Mouse (Mus musculus) fat pad, adult 2 months (tissue): Measurements from ENCODE around the gene Stx4a.
"Not testable (repeated sequence)": the region's sequence is repeated elsewhere in the genome, so short reads cannot be mapped to it uniquely, and the experiment has no call there.

Experiments
- DNase-seq: peaks from one replicate; pipeline ENCODE4 v3.0.0-alpha.2; 2011; ENCODE audit warnings: low read depth, low spot score; ENCODE audit errors: extremely low read depth

Gene Stx4a

DNA sequence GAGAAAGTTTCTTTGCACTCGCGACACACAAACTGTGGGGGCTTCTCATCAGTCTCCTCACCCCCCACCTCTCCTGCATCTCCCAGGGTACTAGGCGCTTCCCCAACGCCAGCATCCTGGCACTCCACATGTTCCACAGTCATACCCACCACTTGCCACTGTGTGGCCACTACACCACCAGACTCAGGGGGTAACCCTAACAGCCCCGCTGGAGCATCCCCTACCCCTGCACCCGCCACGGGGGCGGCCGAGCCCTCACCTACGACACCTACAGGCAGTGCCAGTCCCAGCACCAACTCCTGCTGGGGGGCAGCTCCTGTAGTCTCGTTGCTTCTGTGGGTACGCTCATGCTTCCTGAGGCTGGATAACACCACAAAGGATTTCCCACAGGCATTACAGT, 42.3 kb downstream of the Stx4a start:
- DNase-seq, result no peak

DNA sequence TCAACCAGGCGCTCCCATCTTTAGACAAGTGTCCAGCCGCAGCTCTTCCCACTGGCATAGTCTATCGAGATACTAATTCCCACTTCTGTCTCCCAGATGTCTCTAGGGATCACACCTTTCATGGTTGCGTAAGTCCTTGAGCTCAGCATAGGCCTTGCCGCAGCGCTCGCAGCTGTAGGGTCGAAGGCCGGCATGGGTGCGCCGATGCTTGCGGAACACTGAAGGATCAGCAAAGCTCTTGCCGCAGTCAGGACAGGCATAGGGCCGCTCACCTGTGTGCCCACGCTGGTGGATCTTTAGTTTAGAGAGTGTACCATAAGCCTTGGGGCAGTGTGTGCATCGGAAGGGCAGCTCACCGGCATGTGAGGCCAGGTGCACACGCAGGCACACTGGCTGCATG, 43.5 kb downstream of the Stx4a start:
- DNase-seq, result no peak

DNA sequence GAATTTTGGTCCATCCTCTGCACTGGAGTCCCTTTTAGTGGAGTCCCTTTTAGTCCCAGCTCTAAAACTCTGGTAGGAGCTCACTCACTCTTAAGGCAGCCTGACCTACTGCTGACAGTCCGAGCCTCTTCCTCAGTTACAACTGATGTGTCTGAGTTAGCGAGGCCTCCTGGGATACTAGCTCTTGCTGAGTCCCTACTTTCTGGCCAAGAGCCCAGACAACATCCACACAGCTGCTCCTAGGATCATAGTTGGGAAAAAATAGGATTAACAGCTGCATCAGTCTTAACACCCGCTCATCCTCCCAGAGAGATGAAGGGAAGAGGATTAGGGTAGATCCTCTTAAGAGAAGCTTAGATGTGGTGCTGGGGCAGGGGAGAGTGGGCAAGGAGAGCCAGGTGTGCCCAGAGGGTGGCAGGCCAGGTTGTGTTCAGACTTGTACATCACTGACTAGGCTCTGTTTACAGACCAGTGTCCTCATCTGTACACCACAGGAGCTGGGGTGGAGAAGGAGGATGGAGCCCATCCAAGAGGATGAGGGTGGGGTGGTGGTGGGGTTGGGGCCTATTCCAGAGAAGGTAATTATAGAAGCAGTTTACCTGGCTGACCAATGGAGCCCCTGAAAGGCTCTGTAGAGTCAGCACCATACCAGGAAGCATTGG, 45.2 kb downstream of the Stx4a start:
- no peak for DNase-seq

DNA sequence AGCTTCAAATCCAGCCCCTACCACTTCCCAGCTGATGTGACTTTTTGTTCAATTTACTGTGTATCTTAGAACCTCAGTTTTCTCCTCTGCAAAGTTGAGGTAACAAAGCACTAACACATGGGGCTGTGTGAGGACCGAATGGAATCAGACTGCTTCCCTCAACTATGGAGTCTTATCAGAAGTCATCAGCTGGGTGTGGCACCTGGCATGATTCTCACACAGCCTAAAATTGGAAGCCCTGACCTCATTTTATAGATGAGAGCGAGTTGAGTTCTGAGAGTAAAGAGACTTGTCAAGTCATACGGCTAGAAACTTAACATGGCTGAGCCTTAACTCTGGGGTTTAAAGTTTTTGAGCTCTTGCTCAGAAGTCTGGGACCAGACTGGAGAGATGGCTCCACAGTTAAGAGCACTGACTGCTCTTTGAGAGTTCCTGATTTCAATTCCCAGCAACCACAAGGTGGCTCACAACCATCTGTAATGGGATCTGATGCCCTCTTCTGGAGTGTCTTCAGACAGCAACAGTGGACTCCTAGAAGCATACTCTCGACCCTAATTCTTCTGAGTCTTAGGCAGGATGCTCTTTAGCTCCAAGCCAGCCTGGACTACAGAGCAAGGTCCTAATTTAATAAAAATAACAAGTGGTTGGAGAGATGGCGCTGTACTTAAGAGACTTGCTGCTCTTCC, 46.2 kb downstream of the Stx4a start:
- DNase-seq, result no peak

DNA sequence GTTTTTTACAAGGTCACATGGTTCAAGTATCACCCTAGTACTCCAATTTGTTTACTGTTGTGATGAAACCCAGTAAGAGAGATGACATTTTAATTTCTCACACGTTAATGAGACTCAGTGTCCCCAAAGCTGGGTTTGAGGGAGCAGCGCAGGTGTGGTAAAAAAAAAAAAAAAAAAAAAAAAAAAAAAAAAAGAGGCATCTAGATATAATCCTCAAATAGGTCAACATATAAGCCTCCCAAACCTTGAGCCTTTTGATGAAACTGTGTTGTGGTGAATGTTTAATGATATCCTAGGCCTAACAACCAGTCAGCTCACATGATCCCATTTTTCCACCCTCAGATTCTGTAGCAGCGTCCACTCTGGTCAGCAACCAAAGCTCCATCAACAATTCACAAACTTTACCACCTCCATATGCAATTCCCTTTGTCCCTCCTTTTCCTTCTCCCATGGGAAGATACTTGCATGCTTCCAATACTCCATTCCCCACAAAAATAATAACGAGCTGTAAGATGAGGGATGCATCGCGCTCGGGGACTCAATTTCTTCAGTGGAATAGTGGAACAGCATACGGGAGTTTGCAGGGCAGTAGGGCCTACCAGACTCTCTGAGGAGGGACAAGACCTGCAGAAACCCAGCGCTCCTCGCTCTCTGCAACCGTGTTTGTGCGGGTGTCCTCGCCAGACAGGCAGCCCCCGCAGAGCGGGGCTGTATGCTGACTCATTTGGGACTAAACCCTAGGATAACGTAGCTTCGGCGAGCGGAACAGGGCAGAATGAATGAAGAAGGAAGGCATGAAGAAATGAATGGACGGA, 50.9 kb downstream of the Stx4a start:
- DNase-seq, result no peak

DNA sequence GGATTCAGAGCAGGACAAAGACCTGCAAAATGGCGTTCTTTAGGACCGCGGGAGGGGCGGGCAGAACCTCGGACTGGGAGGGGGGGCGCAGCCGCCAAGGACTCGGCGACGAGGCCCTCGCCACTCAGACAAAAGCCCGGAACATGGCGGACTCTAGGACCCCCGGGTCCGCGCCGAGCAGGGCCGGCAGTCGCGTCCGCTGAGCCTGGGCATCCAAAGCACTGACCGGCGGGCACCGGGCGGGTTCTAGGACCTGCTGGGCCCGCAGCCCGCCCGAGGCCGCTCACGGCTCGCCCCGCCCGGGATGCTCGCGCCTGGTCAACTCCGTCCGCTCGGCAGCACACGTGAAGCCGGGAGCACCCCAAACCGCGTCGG, 51.5 kb downstream of the Stx4a start:
- no peak for DNase-seq

DNA sequence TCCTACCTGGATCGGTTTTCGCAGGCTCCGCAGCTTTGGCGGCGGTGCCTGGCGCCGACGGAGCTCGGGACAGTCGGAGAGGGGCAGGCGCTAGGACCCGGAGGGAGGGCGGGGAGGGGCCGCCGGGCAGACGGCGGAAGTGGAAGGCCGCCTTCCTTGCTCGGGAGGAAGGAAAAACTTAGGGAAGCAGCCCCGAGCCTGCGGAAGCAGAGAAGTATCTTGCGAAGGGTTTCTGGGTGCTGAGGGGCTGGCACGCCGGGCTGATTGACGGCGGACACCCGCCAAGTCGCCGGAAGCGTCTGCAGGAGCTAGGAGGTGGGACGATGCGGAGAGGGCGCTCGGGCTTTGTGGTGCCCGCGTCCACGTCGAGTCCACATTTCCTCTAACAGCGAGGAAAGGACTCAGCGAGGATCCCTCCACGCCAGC, 52.0 kb downstream of the Stx4a start, which contains the start of gene Zfp646:
Gene Zfp646 (plus strand): TSS at position 181 of the 426 bp plus-strand sequence.
- DNase-seq, result no peak

DNA sequence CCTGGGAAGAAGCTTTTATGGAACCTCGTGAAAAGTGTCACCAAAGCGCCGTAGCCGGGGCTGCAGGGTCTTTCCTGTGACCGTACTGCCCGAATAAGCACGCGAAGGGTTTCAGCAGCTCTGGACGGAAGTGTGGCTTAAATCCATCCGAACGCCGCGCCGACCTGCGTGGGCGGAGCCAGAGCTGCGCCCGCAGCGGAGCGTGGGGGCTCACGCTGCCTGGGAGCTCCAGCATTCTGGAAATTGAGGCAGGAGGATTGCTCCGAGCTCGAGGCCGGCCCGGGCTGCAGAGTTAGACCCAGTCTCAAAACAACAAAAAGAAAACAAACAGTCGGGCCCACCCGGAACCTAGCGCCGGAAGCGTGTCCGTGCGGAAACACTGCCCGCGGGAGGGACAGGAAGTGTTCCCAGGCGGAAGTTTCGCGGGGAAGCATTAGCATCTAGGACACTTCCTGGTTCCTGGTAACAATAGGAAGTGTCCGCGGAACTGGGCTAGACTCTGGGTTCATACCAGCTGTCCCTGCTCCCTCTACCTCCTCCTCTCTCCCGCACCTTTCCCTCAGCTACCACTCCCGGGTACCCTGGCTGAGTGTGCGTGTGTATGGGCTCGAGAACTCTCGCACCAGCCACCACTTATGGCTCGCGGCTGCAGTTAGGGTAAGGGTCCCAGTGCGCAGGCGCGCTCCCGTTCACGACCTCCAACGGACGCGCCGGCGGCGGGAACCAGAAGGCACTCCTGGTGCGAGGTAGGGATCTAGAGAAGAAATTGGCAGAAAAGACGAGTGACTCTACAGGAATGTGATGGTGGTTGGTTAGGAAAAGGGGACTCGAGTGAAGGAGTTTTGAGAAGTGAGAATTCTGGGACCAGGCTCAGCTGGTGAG, 52.6 kb downstream of the Stx4a start, which contains the start of gene Zfp668:
Gene Zfp668 (minus strand): TSS at position 362 of the 882 bp plus-strand sequence.
- DNase-seq, result peak; percentile 52

DNA sequence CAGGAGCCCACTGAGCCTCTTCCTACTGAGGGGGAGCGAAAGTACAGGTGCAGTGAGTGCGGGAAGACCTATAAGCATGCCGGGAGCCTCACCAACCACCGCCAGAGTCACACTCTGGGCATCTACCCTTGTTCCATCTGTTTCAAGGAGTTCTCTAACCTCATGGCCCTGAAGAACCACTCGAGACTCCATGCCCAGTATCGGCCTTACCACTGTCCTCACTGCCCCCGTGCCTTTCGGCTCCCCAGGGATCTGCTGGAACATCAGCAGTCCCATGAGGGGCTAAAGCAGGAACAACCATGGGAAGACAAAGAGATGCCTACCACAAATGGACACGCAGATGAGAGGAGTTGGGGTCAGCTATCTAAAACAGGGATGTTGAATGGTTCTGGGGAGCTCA, 55.2 kb downstream of the Stx4a start:
- DNase-seq, result no peak

DNA sequence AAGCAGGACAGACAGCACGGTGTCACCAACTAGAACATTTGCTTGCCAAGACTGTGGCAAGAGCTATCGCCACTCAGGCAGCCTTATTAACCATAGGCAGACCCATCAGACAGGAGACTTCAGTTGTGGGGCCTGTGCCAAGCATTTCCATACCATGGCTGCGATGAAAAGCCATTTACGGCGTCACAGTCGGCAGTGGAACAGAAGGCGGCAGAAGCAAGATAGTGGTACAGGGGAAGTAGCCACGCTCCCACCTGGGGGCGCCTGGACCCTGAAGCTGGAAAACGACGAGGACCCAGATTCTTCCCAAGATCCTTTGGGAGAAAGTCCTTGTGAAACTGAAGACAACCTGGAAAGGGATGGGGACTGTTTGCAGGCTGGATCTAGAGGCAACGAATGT, 56.3 kb downstream of the Stx4a start:
- no peak for DNase-seq

DNA sequence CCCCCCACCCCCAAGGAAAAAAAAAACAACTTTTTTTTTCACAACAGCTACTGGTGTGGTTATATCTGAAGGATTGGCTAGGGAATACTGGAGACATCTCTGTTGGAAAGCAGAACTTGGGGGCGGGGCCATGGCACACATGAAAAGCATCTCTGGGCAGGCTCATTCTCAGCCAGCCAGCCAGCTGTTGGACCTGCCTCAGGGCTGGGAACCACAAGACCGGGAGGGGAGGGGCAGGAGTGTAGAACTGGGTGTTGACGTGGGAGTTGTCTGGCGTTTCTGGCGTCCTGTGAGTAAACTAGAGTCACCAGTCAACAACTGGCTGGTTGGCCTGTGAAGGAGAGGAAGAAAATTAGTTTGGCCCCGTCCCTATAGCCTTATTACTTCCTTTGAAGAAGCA, 61.9 kb downstream of the Stx4a start:
- DNase-seq, result no peak

DNA sequence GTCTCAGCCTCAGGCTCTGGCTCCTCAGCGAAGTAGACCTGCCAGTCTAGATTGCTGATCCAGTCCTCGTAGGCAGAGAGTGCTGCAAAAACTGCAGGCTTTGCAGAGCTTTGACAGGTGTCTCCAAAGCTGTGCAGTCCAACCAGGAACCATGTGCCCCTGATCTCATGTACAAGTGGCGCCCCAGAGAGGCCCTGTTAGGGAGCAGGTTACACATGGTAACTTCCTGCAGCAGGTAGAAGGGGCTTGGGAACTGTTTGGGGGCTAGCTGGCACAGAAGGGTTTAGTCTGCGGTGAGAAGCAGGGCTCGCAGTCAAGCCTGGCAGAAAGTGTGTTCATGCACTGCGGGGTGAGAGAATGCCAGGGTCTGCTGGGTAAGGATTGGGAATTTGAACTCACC, 62.5 kb downstream of the Stx4a start:
- DNase-seq, result no peak

DNA sequence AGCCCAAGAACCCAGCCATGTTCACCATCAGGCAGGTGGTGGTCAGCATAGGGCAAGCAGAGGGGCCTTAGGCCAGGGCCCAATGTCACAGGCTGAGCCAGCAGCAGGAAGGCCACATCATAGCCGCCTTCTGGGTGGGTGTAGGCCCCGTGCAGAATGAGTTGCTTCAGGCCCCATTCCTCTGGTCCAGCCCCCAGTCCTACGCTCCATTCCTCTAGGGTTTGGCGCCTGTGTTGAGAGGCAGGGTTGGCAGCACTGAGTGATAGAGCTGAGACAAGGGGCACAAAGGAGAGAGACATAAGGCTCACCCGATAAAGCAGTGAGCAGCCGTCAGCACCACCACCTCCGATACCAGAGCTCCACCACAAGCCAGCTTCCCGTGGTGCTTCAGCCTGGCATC, 63.1 kb downstream of the Stx4a start:
- no peak for DNase-seq

DNA sequence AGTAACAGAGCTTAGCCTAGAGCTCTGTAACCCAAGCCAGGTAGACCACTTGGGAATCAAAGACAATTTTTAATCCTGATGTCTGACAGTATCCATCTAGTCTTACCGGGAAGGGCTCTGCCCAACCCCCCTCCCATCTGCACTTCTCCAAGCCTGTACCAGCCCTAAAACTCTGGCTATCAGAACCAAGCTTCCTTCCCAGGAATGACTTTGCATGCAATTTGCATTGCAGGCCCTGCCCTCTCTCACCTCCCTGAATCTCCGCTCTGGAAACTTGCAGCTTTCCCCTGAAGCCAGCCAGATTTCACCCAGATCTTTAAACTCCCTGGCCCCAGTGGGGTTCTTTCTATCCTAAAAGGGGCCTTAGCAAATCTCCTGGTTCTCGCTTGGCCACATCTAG, 63.7 kb downstream of the Stx4a start:
- no peak for DNase-seq

DNA sequence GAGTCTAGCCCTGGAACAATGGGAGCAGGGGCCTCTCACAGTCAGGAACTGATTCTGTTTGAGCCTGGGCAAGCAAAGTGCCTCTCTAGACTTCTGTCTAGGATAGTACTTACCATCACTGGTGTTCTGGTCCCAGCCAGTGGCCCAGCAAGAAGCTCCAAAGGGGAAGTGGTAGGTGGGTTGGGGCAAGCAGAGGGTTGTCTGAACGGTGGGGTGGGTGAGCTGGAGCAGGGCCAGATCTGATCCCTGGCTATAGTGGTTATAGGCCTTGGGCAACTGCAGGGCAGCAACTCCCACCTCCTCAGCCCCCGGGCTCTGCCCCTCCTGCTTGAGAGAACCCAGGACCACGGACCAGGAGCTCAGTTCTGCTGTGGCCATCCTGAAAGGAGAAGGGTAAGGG, 64.7 kb downstream of the Stx4a start:
- DNase-seq, result no peak

DNA sequence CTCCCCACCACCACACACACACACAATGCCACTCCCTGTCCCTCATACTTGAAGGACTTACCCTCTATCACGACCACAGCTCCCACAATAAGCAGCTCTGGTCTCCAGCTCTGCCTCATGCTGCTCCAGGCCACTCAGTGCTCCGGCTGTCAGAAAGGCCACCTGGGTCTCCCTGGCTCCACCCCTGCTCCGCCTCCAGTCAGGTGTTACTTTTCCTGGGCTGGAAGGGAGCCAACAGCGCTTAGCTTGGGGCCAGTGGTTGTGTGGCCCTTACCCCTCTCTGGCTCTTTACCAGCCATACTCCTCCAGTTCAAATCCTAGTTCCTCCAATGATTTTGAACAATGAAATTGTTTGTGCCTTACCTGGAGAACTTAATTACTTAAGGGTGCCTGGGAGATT, 66.7 kb downstream of the Stx4a start, which contains the start of gene Prss53:
Gene Prss53 (minus strand): TSS at position 173 of the 400 bp plus-strand sequence.
- no peak for DNase-seq

DNA sequence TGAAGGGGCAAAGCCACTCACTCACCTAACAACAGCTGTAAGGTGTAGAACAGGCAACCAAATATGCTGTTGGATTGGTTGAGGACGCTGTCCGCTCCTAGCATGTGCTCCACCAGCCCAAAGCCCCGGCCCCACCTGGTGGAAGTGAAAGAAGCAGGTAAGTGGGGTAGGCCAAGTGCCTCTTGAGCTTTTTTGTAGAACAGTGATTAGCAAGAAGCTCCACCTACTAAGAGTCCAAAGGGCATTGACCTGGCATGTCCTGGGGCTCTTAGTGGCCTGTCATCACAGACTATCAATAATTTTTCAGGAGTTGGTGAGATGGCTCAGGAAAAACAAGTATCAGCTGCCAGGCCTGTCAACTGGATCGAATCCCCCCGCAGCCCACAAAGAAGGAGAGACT, 70.4 kb downstream of the Stx4a start:
- no peak for DNase-seq

DNA sequence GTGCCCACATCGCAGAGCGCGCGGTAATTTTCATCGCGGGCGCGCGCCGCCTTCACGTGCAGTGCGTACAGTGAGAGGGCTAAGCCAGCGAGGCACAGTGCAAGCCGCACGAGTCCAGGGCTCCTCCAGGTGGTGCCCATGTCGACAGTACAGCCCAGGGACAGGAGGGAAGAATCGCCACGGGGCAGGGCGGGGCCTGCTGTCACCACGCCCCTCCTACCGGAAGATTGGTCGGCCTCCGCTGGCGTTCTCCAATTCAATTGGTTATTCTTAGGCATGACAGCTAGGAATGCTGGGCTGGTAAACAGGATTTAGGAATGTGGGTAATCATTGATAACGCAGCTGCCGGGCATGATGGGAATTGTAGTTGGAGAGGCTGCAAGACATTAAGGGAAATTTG, 71.3 kb downstream of the Stx4a start, which contains the start of the genes Gm21974 and Vkorc1:
Gene Gm21974 (minus strand): TSS at position 13 of the 400 bp plus-strand sequence.
Gene Vkorc1 (minus strand): TSS at position 176 of the 400 bp plus-strand sequence.
- DNase-seq, result no peak

DNA sequence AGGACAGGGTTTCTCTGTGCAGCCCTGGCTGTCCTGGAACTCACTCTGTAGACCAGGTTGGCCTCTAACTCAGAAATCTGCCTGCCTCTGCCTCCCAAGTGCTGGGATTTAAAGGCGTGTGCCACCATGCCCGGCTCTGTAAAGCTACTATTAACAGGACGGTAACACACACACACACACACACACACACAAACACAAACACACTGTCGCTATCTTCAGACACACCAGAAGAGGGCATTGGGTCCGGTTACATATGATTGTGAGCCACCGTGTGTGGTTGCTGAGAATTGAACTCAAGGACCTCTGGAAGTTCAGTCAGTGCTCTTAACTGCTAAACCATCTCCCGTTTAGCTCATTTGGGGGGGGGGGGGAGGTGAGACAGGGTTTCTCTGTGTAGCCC, 71.8 kb downstream of the Stx4a start:
- DNase-seq, result not testable (repeated sequence)

DNA sequence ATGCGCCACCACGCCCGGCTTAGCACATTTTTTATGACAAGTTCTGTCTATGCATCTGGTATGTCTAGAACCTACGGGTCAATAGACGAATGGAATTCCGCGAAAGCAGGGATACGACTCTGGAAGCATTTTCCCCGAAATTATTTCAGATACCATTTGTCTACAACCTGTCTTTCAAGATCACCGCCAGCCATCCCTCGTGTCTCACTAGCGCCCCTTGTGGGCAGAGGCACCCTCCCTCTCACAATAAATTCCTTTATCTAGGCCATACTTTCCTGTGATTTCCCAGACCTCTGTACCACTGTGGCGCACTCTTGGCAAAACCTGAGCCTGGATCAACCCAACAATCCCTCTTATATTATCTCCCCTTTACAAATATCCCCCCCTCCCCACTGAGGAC, 72.3 kb downstream of the Stx4a start:
- DNase-seq, result no peak

DNA sequence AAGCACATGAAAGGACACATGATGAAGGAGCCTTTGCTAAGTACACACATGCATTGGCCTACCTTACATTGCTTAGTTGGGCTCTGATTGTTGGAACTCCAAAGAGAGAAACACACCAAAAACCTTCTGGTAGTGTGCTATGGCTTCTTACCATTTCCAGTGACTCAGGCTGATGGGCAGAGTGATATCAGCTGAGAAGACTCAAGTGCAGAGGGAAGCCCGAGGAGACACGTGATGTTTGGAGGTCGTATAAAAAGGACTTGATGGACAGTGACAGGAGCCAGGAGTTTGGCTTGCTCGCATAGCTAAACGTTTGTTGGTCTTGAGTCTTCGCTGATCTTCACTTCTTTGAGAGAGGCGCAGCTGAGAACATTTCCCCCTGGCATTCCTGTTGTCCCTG, 73.4 kb downstream of the Stx4a start:
- DNase-seq, result no peak
